Mouse (Mus musculus) kidney, embryonic 14.5 days (tissue): ENCODE measurements around the gene Pcp2. TPM values are rescaled to one million over a fixed set of nuclear protein-coding genes. Genes with fewer than 3 reads are reported as not detected.

Experiments
- ATAC-seq: fragments of 200-750 bp; cut with Nextera tagmentation; 2 replicates; pipeline ENCODE4 v1.8.0; 2017; ENCODE audit warnings: moderate number of reproducible peaks, mild to moderate bottlenecking, moderate TSS enrichment, moderate library complexity; ENCODE audit not compliant: low FRiP score, low TSS enrichment
- H3K27ac ChIP-seq: fragments of 300-500 bp; sonication (generic); 2 replicates; pipeline ENCODE4 v1.5.1; 2014; ENCODE audit warnings: low read depth, mild to moderate bottlenecking, low read length, moderate library complexity, mixed read lengths
- H3K27me3 ChIP-seq: fragments of 300-500 bp; sonication (generic); 2 replicates; pipeline ENCODE4 v1.6.1; 2014; ENCODE audit warnings: mild to moderate bottlenecking, low read length; ENCODE audit not compliant: control insufficient read depth, insufficient read depth
- H3K36me3 ChIP-seq: fragments of 300-500 bp; sonication (generic); 2 replicates; pipeline ENCODE4 v1.6.1; 2014; ENCODE audit warnings: low read length, mixed read lengths; ENCODE audit not compliant: control insufficient read depth, insufficient read depth
- H3K4me1 ChIP-seq: fragments of 300-500 bp; sonication (generic); 2 replicates; pipeline ENCODE4 v1.6.1; 2014; ENCODE audit warnings: low read length, mixed read lengths; ENCODE audit not compliant: control insufficient read depth, insufficient read depth
- H3K4me2 ChIP-seq: fragments of 300-500 bp; sonication (generic); replicated peaks from 2 replicates; pipeline ENCODE4 v1.6.1; 2014; ENCODE audit warnings: low read depth, mild to moderate bottlenecking, low read length
- H3K4me3 ChIP-seq: fragments of 300-500 bp; sonication (generic); 2 replicates; pipeline ENCODE4 v1.5.1; 2014; ENCODE audit warnings: mild to moderate bottlenecking, low read length
- H3K9ac ChIP-seq: fragments of 300-500 bp; sonication (generic); 2 replicates; pipeline ENCODE4 v1.6.1; 2014; ENCODE audit warnings: low read depth, mild to moderate bottlenecking, low read length, moderate library complexity
- H3K9me3 ChIP-seq: fragments of 300-500 bp; sonication (generic); 2 replicates; pipeline ENCODE4 v1.6.1; 2016; ENCODE audit warnings: low read length; ENCODE audit not compliant: control insufficient read depth
- WGBS: fragments of 180-500 bp; shearing (Covaris S2); extraction: QIAGEN DNeasy Blood & Tissue Kit; methylation state at CpG from one replicate; pipeline ENCODE4 v1.1.7; 2014; 5-methylcytosine and 5-hydroxymethylcytosine counted together
- polyA plus RNA-seq: library from polyadenylated mRNA; unstranded; fragments of >200 nt; fragmentation: Nextera tagmentation; extraction: Ambion mirVana; gene quantifications from 2 replicates; pipeline ENCODE4 v1.2.1, GENCODE M21; 2014

Gene Pcp2
- polyA plus RNA-seq, 1 experiment from 2014 or later: 0.96 TPM

DNA sequence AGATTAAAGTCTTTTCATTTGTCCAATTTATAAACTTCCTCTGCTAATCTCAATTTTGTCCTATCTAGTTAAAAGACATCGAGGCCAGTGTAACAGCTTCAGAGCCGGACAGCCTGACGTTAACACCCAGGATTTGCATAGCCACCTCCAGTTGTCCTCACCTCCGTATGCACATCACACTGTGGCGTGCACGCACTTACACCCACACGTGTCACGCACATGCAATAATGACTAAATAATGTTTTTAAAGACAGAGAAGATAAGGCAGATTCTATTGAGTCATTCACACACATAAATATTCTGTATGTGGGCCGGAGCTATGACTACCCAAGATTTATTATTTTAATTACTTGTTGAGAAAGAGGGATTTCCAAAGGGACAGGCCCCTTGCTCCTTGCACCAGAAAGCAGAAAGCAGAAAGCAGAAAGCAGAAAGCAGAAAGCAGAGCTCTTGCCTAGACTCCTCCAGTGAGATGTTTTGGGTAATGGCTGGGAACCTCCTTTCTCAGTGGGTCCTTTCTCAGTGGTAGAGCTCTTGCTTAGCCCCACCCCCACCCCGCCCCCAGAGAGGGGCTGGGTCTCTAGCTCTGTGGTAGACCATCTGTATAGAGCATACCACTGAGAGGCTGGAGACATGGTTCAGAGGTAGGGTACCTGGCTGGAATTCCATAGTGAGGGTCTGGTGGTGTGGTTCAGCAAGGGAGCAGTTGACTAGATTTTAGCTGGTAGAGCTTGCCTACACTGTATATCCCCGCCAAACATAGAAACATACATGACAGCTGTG is 29.6 kb upstream of the Pcp2 start:
- no peaks in the 10 kb centered on the region for H3K36me3 ChIP-seq
- no peak for ATAC-seq
- H3K9ac ChIP-seq: no peak overlapping the region
- no peak overlapping the region for H3K4me2 ChIP-seq
- H3K4me3 ChIP-seq: no peak overlapping the region
- H3K9me3 ChIP-seq: no peaks in the 10 kb centered on the region
- no peaks in the 10 kb centered on the region for H3K27me3 ChIP-seq
- WGBS: 72% methylated on average over 11 of the region's 11 CpGs
- peaks cover 6% of the 10 kb centered on the region; the same call in 1 of the 2 replicates for H3K4me1 ChIP-seq
- H3K27ac ChIP-seq: no peak overlapping the region

- no peaks in the 10 kb centered on the region for H3K9me3 ChIP-seq
- H3K36me3 ChIP-seq: no peaks in the 10 kb centered on the region
- ATAC-seq: no peak
- WGBS: 70% methylated on average over 3 of the region's 3 CpGs
- peaks cover 6% of the 10 kb centered on the region; the same call in 1 of the 2 replicates for H3K4me1 ChIP-seq
- no peak overlapping the region for H3K9ac ChIP-seq
- H3K27me3 ChIP-seq: no peaks in the 10 kb centered on the region
- no peak overlapping the region for H3K4me2 ChIP-seq
- no peak overlapping the region for H3K4me3 ChIP-seq
- H3K27ac ChIP-seq: no peak overlapping the region
Measured at GRCm38 (mm10) chr8:3652845-3653244, 27.5 kb upstream of the Pcp2 start.

DNA sequence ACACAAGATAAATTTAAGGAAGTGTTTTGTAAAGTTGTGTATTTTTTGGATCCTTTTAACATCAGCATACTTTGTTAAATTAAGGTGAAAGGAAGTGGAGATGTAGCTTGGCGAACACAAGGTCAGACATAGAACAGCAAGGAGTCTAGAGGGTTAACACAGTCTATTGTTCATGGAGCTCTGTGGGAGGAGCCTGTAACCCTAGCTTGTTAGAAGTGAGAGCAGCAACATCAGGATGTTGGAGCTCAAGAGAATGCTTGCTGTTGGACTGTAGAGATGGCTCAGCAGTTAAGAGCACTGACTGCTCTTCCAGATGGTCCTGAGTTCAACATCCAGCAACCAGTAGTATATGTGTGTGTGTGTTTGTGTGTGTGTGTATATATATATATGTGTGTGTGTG is 23.6 kb upstream of the Pcp2 start:
- Histone ChIP-seq H3K9me3 (no peaks in the 10 kb centered on the region), H3K27me3 (no peaks in the 10 kb centered on the region), H3K36me3 (no peaks in the 10 kb centered on the region), H3K9ac (no peak overlapping the region), H3K4me2 (no peak overlapping the region), H3K4me3 (no peak overlapping the region), H3K4me1 (0 out of 2 replicates have a peak, but pooled peaks cover 6% of the 10 kb centered on the region), H3K27ac (no peak overlapping the region)
- peak; percentile 72 for ATAC-seq
- 45% methylated on average over 1 of the region's 1 CpGs for WGBS

DNA sequence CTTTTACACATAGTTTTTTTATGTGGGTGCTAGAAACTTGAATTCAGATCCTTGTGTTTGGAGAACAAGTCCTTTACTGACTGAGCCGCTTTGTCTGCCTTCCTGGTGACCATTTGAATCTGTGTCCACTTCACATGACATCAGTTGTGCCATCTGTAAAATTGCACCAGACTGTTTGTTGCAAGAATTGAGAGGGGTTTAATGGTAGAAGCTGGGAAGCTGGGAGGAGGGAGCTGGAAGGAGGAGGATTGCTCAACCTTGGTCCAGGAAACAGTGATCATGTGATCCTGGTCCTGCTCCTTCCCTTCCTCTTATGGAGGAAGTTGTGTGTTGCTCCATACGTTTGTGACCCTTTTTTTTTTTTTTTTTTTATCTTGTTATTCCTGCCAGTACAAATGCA is 22.9 kb upstream of the Pcp2 start:
- H3K4me2 ChIP-seq: no peak overlapping the region
- no peak overlapping the region for H3K9ac ChIP-seq
- no peaks in the 10 kb centered on the region for H3K9me3 ChIP-seq
- ATAC-seq: no peak
- 52% methylated on average over 2 of the region's 2 CpGs for WGBS
- no peaks in the 10 kb centered on the region for H3K27me3 ChIP-seq
- H3K27ac ChIP-seq: no peak overlapping the region
- H3K4me3 ChIP-seq: no peak overlapping the region
- H3K36me3 ChIP-seq: no peaks in the 10 kb centered on the region
- H3K4me1 ChIP-seq: 0 out of 2 replicates have a peak, but pooled peaks cover 6% of the 10 kb centered on the region

GRCm38 (mm10) chr8:3647561-3647960 is 22.2 kb upstream of the Pcp2 start:
- no peaks in the 10 kb centered on the region for H3K9me3 ChIP-seq
- WGBS: 65% methylated on average over 4 of the region's 4 CpGs
- H3K4me3 ChIP-seq: no peak overlapping the region
- H3K4me1 ChIP-seq: 0 out of 2 replicates have a peak, but pooled peaks cover 6% of the 10 kb centered on the region
- no peak overlapping the region for H3K4me2 ChIP-seq
- no peak overlapping the region for H3K9ac ChIP-seq
- H3K27ac ChIP-seq: no peak overlapping the region
- H3K36me3 ChIP-seq: no peaks in the 10 kb centered on the region
- no peak for ATAC-seq
- H3K27me3 ChIP-seq: no peaks in the 10 kb centered on the region

- H3K4me3 ChIP-seq: no peak overlapping the region
- H3K27ac ChIP-seq: no peak overlapping the region
- no peaks in the 10 kb centered on the region for H3K27me3 ChIP-seq
- 0 out of 2 replicates have a peak, but pooled peaks cover 6% of the 10 kb centered on the region for H3K4me1 ChIP-seq
- WGBS: 78% methylated on average over 6 of the region's 6 CpGs
- H3K4me2 ChIP-seq: no peak overlapping the region
- ATAC-seq: no peak; the same call in 1 of the 2 replicates
- no peaks in the 10 kb centered on the region for H3K9me3 ChIP-seq
- no peak overlapping the region for H3K9ac ChIP-seq
- no peaks in the 10 kb centered on the region for H3K36me3 ChIP-seq
Measured at GRCm38 (mm10) chr8:3646824-3647531, 21.6 kb upstream of the Pcp2 start.

DNA sequence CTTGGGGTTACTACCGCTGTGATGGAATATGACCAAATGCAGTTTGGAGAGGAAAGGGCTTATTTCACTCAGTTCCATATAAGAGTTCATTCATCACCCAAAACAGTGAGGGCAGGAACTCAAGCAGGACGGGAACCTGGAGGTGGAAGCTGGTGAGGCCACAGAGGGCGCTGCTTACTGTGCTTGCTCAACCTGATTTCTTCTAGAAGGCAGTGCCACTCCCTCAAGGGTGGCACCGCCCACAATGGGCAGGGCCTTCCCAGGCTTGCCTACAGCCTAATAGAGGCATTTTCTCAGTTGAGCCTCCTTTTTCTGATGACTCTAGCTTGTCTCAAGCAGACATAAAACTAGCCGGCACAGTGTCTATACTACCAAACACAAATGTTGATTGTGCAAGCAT is 20.5 kb upstream of the Pcp2 start:
- Histone ChIP-seq H3K4me3 (no peak overlapping the region), H3K4me1 (0 out of 2 replicates have a peak, but pooled peaks cover 6% of the 10 kb centered on the region), H3K27ac (no peak overlapping the region), H3K27me3 (no peaks in the 10 kb centered on the region), H3K9me3 (no peaks in the 10 kb centered on the region), H3K36me3 (no peaks in the 10 kb centered on the region), H3K9ac (no peak overlapping the region), H3K4me2 (no peak overlapping the region)
- WGBS: 23% methylated on average over 5 of the region's 5 CpGs
- ATAC-seq: peak; percentile 24; the same call in 1 of the 2 replicates

DNA sequence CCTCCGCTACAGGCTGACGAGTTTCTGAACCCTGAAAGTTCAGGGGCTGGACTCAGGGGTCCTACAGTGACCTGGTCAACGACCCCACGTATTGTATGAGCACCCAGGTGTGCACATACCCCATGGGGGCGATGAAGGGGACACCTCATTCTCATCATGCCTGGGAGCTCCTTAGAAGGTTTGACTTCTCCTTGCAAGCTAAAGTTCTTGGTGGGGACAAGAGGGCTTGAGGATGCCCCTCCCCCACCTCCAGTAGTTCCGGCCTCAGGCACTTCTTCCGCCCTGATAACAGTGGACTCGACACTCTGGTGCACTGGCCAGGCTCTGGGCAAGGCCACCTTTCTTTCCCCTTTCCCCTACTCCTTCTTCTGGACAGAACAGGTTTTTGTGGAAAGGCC is 6.1 kb upstream of the Pcp2 start:
- H3K4me2 ChIP-seq: peak overlapping the region; percentile 75
- peaks cover 6% of the 10 kb centered on the region for H3K36me3 ChIP-seq
- H3K27me3 ChIP-seq: no peaks in the 10 kb centered on the region; the same call in 1 of the 2 replicates
- peak overlapping the region; percentile 60 for H3K9ac ChIP-seq
- ATAC-seq: 0 out of 2 replicates have a peak, but pooled peaks have one; percentile 14
- H3K4me3 ChIP-seq: peak overlapping the region; percentile 66
- WGBS: 22% methylated on average over 8 of the region's 8 CpGs
- no peaks in the 10 kb centered on the region for H3K4me1 ChIP-seq
- H3K27ac ChIP-seq: no peak overlapping the region
- H3K9me3 ChIP-seq: no peaks in the 10 kb centered on the region
